ENCODE assay signal across 8 mouse cellular contexts in the genomic region with DNA sequence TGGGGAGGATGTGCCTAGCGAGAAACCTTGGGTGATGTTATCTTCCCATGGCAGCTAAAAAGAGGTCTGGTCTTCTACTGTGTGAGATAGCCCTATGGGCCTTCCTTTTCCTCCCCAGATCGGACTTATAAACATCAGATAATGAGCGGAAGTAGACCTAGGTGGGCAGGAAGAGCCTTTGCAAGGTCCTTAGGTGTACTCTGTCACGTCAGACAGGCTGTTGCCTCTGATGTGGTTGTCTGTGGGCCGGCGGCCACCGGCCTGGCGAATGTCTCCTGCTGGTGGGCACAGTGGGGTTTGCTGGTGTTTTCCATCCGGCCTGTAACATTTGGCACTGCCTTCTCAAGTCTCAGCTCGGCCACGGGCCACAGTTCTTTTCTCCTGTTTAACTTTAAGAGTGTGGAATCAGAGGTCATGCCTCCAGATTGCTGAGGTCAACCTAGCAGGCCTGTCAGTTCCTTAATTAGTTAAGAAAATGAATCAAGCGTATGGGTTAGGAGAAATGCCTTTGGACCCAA. TPM values are rescaled to one million over a fixed set of nuclear protein-coding genes. Genes with fewer than 3 reads are reported as not detected.
DNase-seq lines count a peak whose midpoint lies in the region; ATAC-seq lines count a peak whose summit lies in the region.

No protein-coding gene starts in this region.

- H3K4me1 ChIP-seq in neural tube, embryonic 11.5 days (ENCODE audit: control insufficient read depth, insufficient read depth, low read length), result peaks cover 13% of the 10 kb centered on the region
- peaks cover 15% of the 10 kb centered on the region for H3K4me1 ChIP-seq in hindbrain, embryonic 14.5 days (replicated peaks; ENCODE audit: control insufficient read depth, insufficient read depth, low read length)

- peak overlapping the region; percentile 94 for H3K9ac ChIP-seq in neural tube, embryonic 11.5 days (ENCODE audit: low read length)
- H3K9ac ChIP-seq in hindbrain, embryonic 14.5 days, result peak overlapping the region; percentile 90

- H3K4me2 ChIP-seq in neural tube, embryonic 11.5 days (ENCODE audit: low read depth), result peak overlapping the region; percentile 63
- peak overlapping the region; percentile 65 for H3K4me2 ChIP-seq in hindbrain, embryonic 14.5 days (replicated peaks)

- H3K36me3 ChIP-seq in neural tube, embryonic 11.5 days (ENCODE audit: control insufficient read depth, insufficient read depth, low read length), result peaks cover 15% of the 10 kb centered on the region
- peaks cover 44% of the 10 kb centered on the region for H3K36me3 ChIP-seq in hindbrain, embryonic 14.5 days (replicated peaks; ENCODE audit: control insufficient read depth, insufficient read depth)

- 20% methylated on average over 12 of the region's 12 CpGs for WGBS in neural tube, embryonic 11.5 days
- 26% methylated on average over 12 of the region's 12 CpGs for WGBS in hindbrain, embryonic 14.5 days

- DNase-seq in adrenal gland, adult 2 months, result peak; percentile 45
- DNase-seq in adrenal gland, postnatal 36 days, result no peak
- DNase-seq in neural tube, embryonic 11.5 days (ENCODE audit: low spot score), result no peak
- no peak for DNase-seq in neural tube, embryonic 10.5 days (ENCODE audit: extremely low spot score, low spot score)
- no peak for DNase-seq in hindbrain, embryonic 14.5 days (ENCODE audit: low spot score)
- DNase-seq in left cerebral cortex, postnatal 14 days (ENCODE audit: low spot score in 2 of 2), result no peak
- DNase-seq in gastrocnemius, postnatal 4 days (ENCODE audit: low spot score in 2 of 2), result no peak

- intact Hi-C loops in left cerebral cortex, postnatal 14 days (cut with DNase I), result loop anchor here (5.0 to 10.0 kb wide), 2 partner anchors 65 to 243 kb away; no protein-coding TSS in a partner anchor

- no peak overlapping the region; the same call in 1 of the 2 replicates for H3K27ac ChIP-seq in neural tube, embryonic 11.5 days (ENCODE audit: low read depth, low read length)
- H3K27ac ChIP-seq in hindbrain, embryonic 14.5 days, result peak overlapping the region; percentile 91; the same call in 1 of the 2 replicates

- no peaks in the 10 kb centered on the region for H3K27me3 ChIP-seq in neural tube, embryonic 11.5 days (ENCODE audit: control insufficient read depth, insufficient read depth, low read length)
- no peaks in the 10 kb centered on the region for H3K27me3 ChIP-seq in hindbrain, embryonic 14.5 days (ENCODE audit: control insufficient read depth, insufficient read depth, low read length)

- H3K4me3 ChIP-seq in neural tube, embryonic 11.5 days (ENCODE audit: low read depth, low read length), result peak overlapping the region; percentile 92
- peak overlapping the region; percentile 73 for H3K4me3 ChIP-seq in hindbrain, embryonic 14.5 days (replicated peaks; ENCODE audit: low read length)

- no peaks in the 10 kb centered on the region for H3K9me3 ChIP-seq in neural tube, embryonic 11.5 days (ENCODE audit: control insufficient read depth, low read length)
- no peaks in the 10 kb centered on the region for H3K9me3 ChIP-seq in hindbrain, embryonic 14.5 days (ENCODE audit: control insufficient read depth, low read length)

- no peak for ATAC-seq in neural tube, embryonic 11.5 days (ENCODE audit: insufficient read depth, low FRiP score, low TSS enrichment)
- ATAC-seq in hindbrain, embryonic 14.5 days (ENCODE audit: low FRiP score), result no peak
- 0 out of 2 replicates have a peak, but pooled peaks have one; percentile 1 for ATAC-seq in megakaryocyte-erythroid progenitor cell, adult 5-6 weeks (replicated peaks; ENCODE audit: low FRiP score, low TSS enrichment, poor library complexity, severe bottlenecking)

RNA-seq across cellular contexts. Expression of gene Rpl38, which starts 1.4 kb away (rescaled TPM):
- 1,000 to 10,000 TPM; 1,183 to 1,186 TPM for total RNA-seq in adrenal gland, adult 2 months (2021)
- polyA plus RNA-seq in adrenal gland, adult 2 months (2012; rRNA removed), result 64.3 and 68.3 TPM in 2 replicates
- total RNA-seq in adrenal gland, postnatal 36 days (2021), result 1,000 to 10,000 TPM; 1,120 to 1,187 TPM
- 826 and 967 TPM in 2 replicates for polyA plus RNA-seq in neural tube, embryonic 11.5 days (2014; fragmentation: Nextera tagmentation; extraction: Ambion mirVana)
- polyA plus RNA-seq in hindbrain, embryonic 14.5 days (2014; fragmentation: Nextera tagmentation; extraction: Ambion mirVana), result 694 and 869 TPM in 2 replicates
- 2,953 and 3,549 TPM in 2 replicates for total RNA-seq in megakaryocyte-erythroid progenitor cell, adult 5-6 weeks (2014; fragmentation: Nextera tagmentation)
- total RNA-seq in megakaryocyte-erythroid progenitor cell, adult 5-6 weeks (2017), result 4,476 and 4,894 TPM in 2 replicates
- total RNA-seq in left cerebral cortex, postnatal 14 days (2021), result 100 to 1,000 TPM; 737 to 799 TPM
- 1,000 to 10,000 TPM; 1,199 to 1,226 TPM for total RNA-seq in gastrocnemius, postnatal 4 days (2021)

RNA-seq across cellular contexts. Expression of gene Ttyh2, which starts 5.5 kb away (rescaled TPM):
- total RNA-seq in adrenal gland, adult 2 months (2021), result 100 to 1,000 TPM in 1 of 2 experiments, 10 to 100 TPM in 1; 70.3 to 115 TPM
- 135 and 182 TPM in 2 replicates for polyA plus RNA-seq in adrenal gland, adult 2 months (2012; rRNA removed)
- total RNA-seq in adrenal gland, postnatal 36 days (2021), result 100 to 1,000 TPM in 1 of 2 experiments, 10 to 100 TPM in 1; 64.3 to 124 TPM
- 20.6 and 24.6 TPM in 2 replicates for polyA plus RNA-seq in neural tube, embryonic 11.5 days (2014; fragmentation: Nextera tagmentation; extraction: Ambion mirVana)
- polyA plus RNA-seq in hindbrain, embryonic 14.5 days (2014; fragmentation: Nextera tagmentation; extraction: Ambion mirVana), result 32.0 and 35.1 TPM in 2 replicates
- total RNA-seq in megakaryocyte-erythroid progenitor cell, adult 5-6 weeks (2014; fragmentation: Nextera tagmentation), result 0.57 and 1.6 TPM in 2 replicates
- 1.4 TPM in 2 replicates for total RNA-seq in megakaryocyte-erythroid progenitor cell, adult 5-6 weeks (2017)
- total RNA-seq in left cerebral cortex, postnatal 14 days (2021), result 10 to 100 TPM; 24.0 to 24.6 TPM
- total RNA-seq in gastrocnemius, postnatal 4 days (2021), result 100 to 1,000 TPM; 101 to 108 TPM

RNA-seq across cellular contexts. Expression of gene Dnaic2, which starts 57.5 kb away (rescaled TPM):
- total RNA-seq in adrenal gland, adult 2 months (2021), result under 1 TPM; 0.17 to 0.58 TPM
- polyA plus RNA-seq in adrenal gland, adult 2 months (2012; rRNA removed), result 0.49 and 0.85 TPM in 2 replicates
- total RNA-seq in adrenal gland, postnatal 36 days (2021), result under 1 TPM; 0.23 to 0.36 TPM
- 1.7 and 2.5 TPM in 2 replicates for polyA plus RNA-seq in neural tube, embryonic 11.5 days (2014; fragmentation: Nextera tagmentation; extraction: Ambion mirVana)
- polyA plus RNA-seq in hindbrain, embryonic 14.5 days (2014; fragmentation: Nextera tagmentation; extraction: Ambion mirVana), result 1.9 and 2.5 TPM in 2 replicates
- not detected in 2 replicates for total RNA-seq in megakaryocyte-erythroid progenitor cell, adult 5-6 weeks (2014; fragmentation: Nextera tagmentation)
- total RNA-seq in megakaryocyte-erythroid progenitor cell, adult 5-6 weeks (2017), result not detected in 2 replicates
- total RNA-seq in left cerebral cortex, postnatal 14 days (2021), result 1 to 10 TPM in 1 of 2 experiments, under 1 TPM in 1; 0.99 to 1.8 TPM
- total RNA-seq in gastrocnemius, postnatal 4 days (2021), result 1 to 10 TPM; 1.3 to 2.0 TPM

Comparison
In these comparisons a context has a peak if more than half of its experiments do, and no peak if none do; other contexts are left out.
1. RNA of gene Ttyh2, which starts 5.5 kb away (total RNA-seq): 64.3 to 124 TPM in adrenal gland, postnatal 36 days, 70.3 to 115 TPM in adrenal gland, adult 2 months, 101 to 108 TPM in gastrocnemius, postnatal 4 days and 24.0 to 24.6 TPM in left cerebral cortex, postnatal 14 days; 0.57 to 1.6 TPM in megakaryocyte-erythroid progenitor cell, adult 5-6 weeks; every median in the first group is over 4 times any median in the second.